Mouse (Mus musculus): ENCODE results near the gene Ccdc27. TPM values are rescaled to one million over a fixed set of nuclear protein-coding genes. Genes with fewer than 3 reads are reported as not detected.

Gene Ccdc27
- polyA plus RNA-seq, 1 experiment, result not detected

GRCm38 (mm10) chr4:154070896-154071295, 28.4 kb upstream of the Ccdc27 start:
- Histone ChIP-seq H3K4me3 (replicated peaks) (no peak overlapping the region), H3K27me3 (ENCODE audit: control insufficient read depth) (peaks cover 36% of the 10 kb centered on the region), H3K9me3 (ENCODE audit: control insufficient read depth, low read length) (no peaks in the 10 kb centered on the region; the same call in 1 of the 2 replicates), H3K4me1 (ENCODE audit: control insufficient read depth) (no peaks in the 10 kb centered on the region; the same call in 1 of the 2 replicates), H3K36me3 (ENCODE audit: control insufficient read depth) (no peaks in the 10 kb centered on the region)
- TF ChIP-seq GATA1 (IDR thresholded peaks at IDR 0.05; ENCODE audit: low read length) (no peak), TAL1 (IDR thresholded peaks at IDR 0.05; ENCODE audit: low read length) (no peak)

GRCm38 (mm10) chr4:154064827-154065773, 22.6 kb upstream of the Ccdc27 start:
- Histone ChIP-seq H3K27me3 (ENCODE audit: control insufficient read depth) (peaks cover 6% of the 10 kb centered on the region), H3K36me3 (ENCODE audit: control insufficient read depth) (no peaks in the 10 kb centered on the region), H3K4me3 (replicated peaks) (no peak overlapping the region), H3K4me1 (ENCODE audit: control insufficient read depth) (no peaks in the 10 kb centered on the region), H3K9me3 (ENCODE audit: control insufficient read depth, low read length) (no peaks in the 10 kb centered on the region)
- no peak for TF ChIP-seq GATA1 (IDR thresholded peaks at IDR 0.05; ENCODE audit: low read length)
- TF ChIP-seq TAL1 (IDR thresholded peaks at IDR 0.05; ENCODE audit: low read length), result no peak

- Histone ChIP-seq H3K9me3 (ENCODE audit: control insufficient read depth, low read length) (no peaks in the 10 kb centered on the region), H3K4me1 (ENCODE audit: control insufficient read depth) (no peaks in the 10 kb centered on the region), H3K27me3 (ENCODE audit: control insufficient read depth) (no peaks in the 10 kb centered on the region), H3K4me3 (replicated peaks) (no peak overlapping the region), H3K36me3 (ENCODE audit: control insufficient read depth) (no peaks in the 10 kb centered on the region)
- TF ChIP-seq TAL1 (IDR thresholded peaks at IDR 0.05; ENCODE audit: low read length) (no peak), GATA1 (IDR thresholded peaks at IDR 0.05; ENCODE audit: low read length) (no peak)
Observed at GRCm38 (mm10) chr4:154057696-154058095, 15.2 kb upstream of the Ccdc27 start.

DNA sequence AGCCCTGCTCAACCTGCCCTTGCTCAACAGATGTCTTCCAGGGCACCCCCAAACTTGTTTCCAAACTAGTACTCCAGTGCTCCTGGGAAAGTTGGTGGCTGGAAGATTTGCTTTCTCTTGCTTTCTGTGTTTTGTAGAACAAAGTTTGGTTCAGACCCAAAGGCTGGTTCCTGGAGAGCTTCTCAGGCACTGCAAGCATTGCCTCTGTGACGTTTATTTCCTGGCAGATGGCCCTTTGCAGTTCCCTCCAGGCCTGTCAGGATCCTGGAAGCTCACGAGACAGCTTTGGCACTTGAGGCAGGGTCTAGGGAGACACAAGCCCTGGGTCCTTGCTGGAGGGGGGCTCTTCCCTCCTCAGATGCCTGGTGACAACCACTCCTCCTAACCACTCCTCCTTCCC, 14.2 kb upstream of the Ccdc27 start:
- H3K4me3 ChIP-seq (replicated peaks), result no peak overlapping the region
- no peak for TF ChIP-seq TAL1 (IDR thresholded peaks at IDR 0.05; ENCODE audit: low read length)
- TF ChIP-seq GATA1 (IDR thresholded peaks at IDR 0.05; ENCODE audit: low read length), result no peak
- H3K9me3 ChIP-seq (ENCODE audit: control insufficient read depth, low read length), result no peaks in the 10 kb centered on the region
- no peaks in the 10 kb centered on the region for H3K36me3 ChIP-seq (ENCODE audit: control insufficient read depth)
- H3K27me3 ChIP-seq (ENCODE audit: control insufficient read depth), result no peaks in the 10 kb centered on the region
- no peaks in the 10 kb centered on the region for H3K4me1 ChIP-seq (ENCODE audit: control insufficient read depth)

GRCm38 (mm10) chr4:154056046-154056445, 13.6 kb upstream of the Ccdc27 start:
- TF ChIP-seq TAL1 (IDR thresholded peaks at IDR 0.05; ENCODE audit: low read length), result no peak
- TF ChIP-seq GATA1 (IDR thresholded peaks at IDR 0.05; ENCODE audit: low read length), result no peak
- no peaks in the 10 kb centered on the region for H3K4me1 ChIP-seq (ENCODE audit: control insufficient read depth)
- no peaks in the 10 kb centered on the region for H3K27me3 ChIP-seq (ENCODE audit: control insufficient read depth)
- H3K4me3 ChIP-seq (replicated peaks), result no peak overlapping the region
- no peaks in the 10 kb centered on the region for H3K36me3 ChIP-seq (ENCODE audit: control insufficient read depth)
- H3K9me3 ChIP-seq (ENCODE audit: control insufficient read depth, low read length), result no peaks in the 10 kb centered on the region

GRCm38 (mm10) chr4:154055482-154055881, 13.0 kb upstream of the Ccdc27 start:
- H3K4me1 ChIP-seq (ENCODE audit: control insufficient read depth), result no peaks in the 10 kb centered on the region
- no peaks in the 10 kb centered on the region for H3K27me3 ChIP-seq (ENCODE audit: control insufficient read depth)
- TF ChIP-seq GATA1 (IDR thresholded peaks at IDR 0.05; ENCODE audit: low read length) (no peak), TAL1 (IDR thresholded peaks at IDR 0.05; ENCODE audit: low read length) (no peak)
- no peaks in the 10 kb centered on the region for H3K36me3 ChIP-seq (ENCODE audit: control insufficient read depth)
- H3K4me3 ChIP-seq (replicated peaks), result no peak overlapping the region
- H3K9me3 ChIP-seq (ENCODE audit: control insufficient read depth, low read length), result no peaks in the 10 kb centered on the region

DNA sequence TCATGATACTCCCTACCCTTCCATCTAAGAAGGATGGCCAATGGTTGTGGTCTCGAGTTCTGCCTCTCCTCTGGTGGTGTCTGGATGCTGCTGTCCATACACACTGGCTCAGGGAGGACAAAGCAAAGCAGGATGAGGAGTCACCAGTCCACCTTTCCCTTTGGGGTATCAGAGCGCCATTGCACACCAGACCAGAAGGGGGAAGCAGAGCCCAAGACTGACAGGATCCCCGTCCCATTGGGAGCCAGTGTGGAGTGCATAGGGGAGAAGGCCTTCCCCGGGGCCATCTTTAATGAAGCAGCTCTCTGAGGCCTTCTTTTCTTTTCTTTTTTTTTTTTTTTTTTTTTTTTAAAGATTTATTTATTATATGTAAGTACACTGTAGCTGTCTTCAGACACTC, 10.6 kb upstream of the Ccdc27 start:
- Histone ChIP-seq H3K4me1 (ENCODE audit: control insufficient read depth) (no peaks in the 10 kb centered on the region), H3K4me3 (replicated peaks) (no peak overlapping the region), H3K27me3 (ENCODE audit: control insufficient read depth) (no peaks in the 10 kb centered on the region), H3K36me3 (ENCODE audit: control insufficient read depth) (no peaks in the 10 kb centered on the region), H3K9me3 (ENCODE audit: control insufficient read depth, low read length) (no peaks in the 10 kb centered on the region)
- no peak for TF ChIP-seq TAL1 (IDR thresholded peaks at IDR 0.05; ENCODE audit: low read length)
- TF ChIP-seq GATA1 (IDR thresholded peaks at IDR 0.05; ENCODE audit: low read length), result no peak

- Histone ChIP-seq H3K36me3 (ENCODE audit: control insufficient read depth) (no peaks in the 10 kb centered on the region), H3K27me3 (ENCODE audit: control insufficient read depth) (no peaks in the 10 kb centered on the region), H3K4me3 (replicated peaks) (no peak overlapping the region), H3K9me3 (ENCODE audit: control insufficient read depth, low read length) (no peaks in the 10 kb centered on the region), H3K4me1 (ENCODE audit: control insufficient read depth) (no peaks in the 10 kb centered on the region)
- no peak for TF ChIP-seq TAL1 (IDR thresholded peaks at IDR 0.05; ENCODE audit: low read length)
- TF ChIP-seq GATA1 (IDR thresholded peaks at IDR 0.05; ENCODE audit: low read length), result no peak
Observed at GRCm38 (mm10) chr4:154051401-154051800, 8.9 kb upstream of the Ccdc27 start.

DNA sequence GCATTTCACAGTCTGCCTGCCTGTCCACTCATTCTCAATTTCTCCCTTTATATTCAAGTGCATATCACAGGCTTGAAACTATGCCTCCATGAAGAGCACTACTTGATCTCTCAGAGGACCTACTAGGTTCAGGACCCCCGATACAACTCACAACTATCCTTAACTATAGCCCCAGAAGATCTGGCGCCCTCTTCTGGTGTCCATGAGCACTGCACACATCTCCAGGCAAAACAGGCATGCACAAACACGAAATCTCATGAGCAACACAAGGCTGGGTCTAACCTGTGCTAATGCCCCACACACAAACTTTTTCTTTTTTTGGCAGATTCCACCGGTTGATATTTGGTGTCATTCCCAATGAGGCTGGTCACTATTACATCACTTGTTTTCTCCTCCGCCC, 3.4 kb upstream of the Ccdc27 start:
- Histone ChIP-seq H3K36me3 (ENCODE audit: control insufficient read depth) (no peaks in the 10 kb centered on the region), H3K4me3 (replicated peaks) (no peak overlapping the region), H3K27me3 (ENCODE audit: control insufficient read depth) (peaks cover 2% of the 10 kb centered on the region; the same call in 1 of the 2 replicates), H3K9me3 (ENCODE audit: control insufficient read depth, low read length) (0 out of 2 replicates have a peak, but pooled peaks cover 2% of the 10 kb centered on the region), H3K4me1 (ENCODE audit: control insufficient read depth) (no peaks in the 10 kb centered on the region)
- TF ChIP-seq GATA1 (IDR thresholded peaks at IDR 0.05; ENCODE audit: low read length) (no peak), TAL1 (IDR thresholded peaks at IDR 0.05; ENCODE audit: low read length) (no peak)
